Mouse (Mus musculus) adrenal gland, adult 2 months (tissue): ENCODE data around the gene Gm6899. TPM values are rescaled to one million over a fixed set of nuclear protein-coding genes. Genes with fewer than 3 reads are reported as not detected.
A peak's percentile ranks its signal among the peaks of the same experiment; 100 is the strongest.

Experiments
- DNase-seq: peaks from one replicate; pipeline ENCODE4 v3.0.0; 2021
- long read RNA-seq: library from polyadenylated mRNA; stranded (forward); transcript quantifications from one replicate; pipeline ENCODE4 v2.0.0, GENCODE M21; 2021
- polyA plus RNA-seq: library from polyadenylated mRNA; depleted of rRNA; stranded (reverse); fragments of >200 nt; gene quantifications from 2 replicates; pipeline ENCODE4 v1.2.3, GENCODE M21; 2012; rRNA removed
- total RNA-seq, 2 experiments: library from RNA; stranded (reverse); gene quantifications; 2 replicates each; pipeline ENCODE4 v1.2.3; 2021

The Gm6899 gene
- total RNA-seq (not detected), polyA plus RNA-seq (0.20 TPM in 1 of 2 replicates, not detected in the other)
- long read RNA-seq = 0 reads

GRCm38 (mm10) chr11:26593061-26594059 lies at the start of gene Gm6899, which contains the start of gene Vrk2:
TSS of gene Gm6899 (plus strand) at chr11:26593241.
TSS of gene Vrk2 (minus strand) at chr11:26593999.
- peak; percentile 94 for DNase-seq

- DNase-seq = no peak
Measured at GRCm38 (mm10) chr11:26551551-26551950, 41.5 kb upstream of the Gm6899 start.

- no peak for DNase-seq
Measured at GRCm38 (mm10) chr11:26585409-26586366, 7.4 kb upstream of the Gm6899 start.

GRCm38 (mm10) chr11:26586367-26587183 lies 6.5 kb upstream of the Gm6899 start:
- DNase-seq = no peak

GRCm38 (mm10) chr11:26587184-26587524 lies 5.9 kb upstream of the Gm6899 start:
- no peak for DNase-seq

GRCm38 (mm10) chr11:26592395-26593053 lies 517 bp upstream of the Gm6899 start:
- DNase-seq = no peak

- DNase-seq = no peak
Measured at GRCm38 (mm10) chr11:26594487-26594886, 1.4 kb downstream of the Gm6899 start.

- no peak for DNase-seq
Measured at GRCm38 (mm10) chr11:26596186-26596585, 3.1 kb downstream of the Gm6899 start.

GRCm38 (mm10) chr11:26597145-26597544 lies 4.1 kb downstream of the Gm6899 start:
- no peak for DNase-seq

- no peak for DNase-seq
Measured at GRCm38 (mm10) chr11:26597761-26598160, 4.7 kb downstream of the Gm6899 start.

- no peak for DNase-seq
Measured at GRCm38 (mm10) chr11:26598876-26599275, 5.8 kb downstream of the Gm6899 start.

GRCm38 (mm10) chr11:26600692-26601091 lies 7.7 kb downstream of the Gm6899 start:
- DNase-seq = no peak

GRCm38 (mm10) chr11:26601571-26602175 lies 8.6 kb downstream of the Gm6899 start:
- DNase-seq = no peak

- no peak for DNase-seq
Measured at GRCm38 (mm10) chr11:26604061-26604655, 11.1 kb downstream of the Gm6899 start.

GRCm38 (mm10) chr11:26608795-26609194 lies 15.8 kb downstream of the Gm6899 start:
- DNase-seq = no peak

- no peak for DNase-seq
Measured at GRCm38 (mm10) chr11:26618475-26619223, 25.6 kb downstream of the Gm6899 start.

GRCm38 (mm10) chr11:26622727-26623126 lies 29.7 kb downstream of the Gm6899 start:
- DNase-seq = no peak

- DNase-seq = no peak
Measured at GRCm38 (mm10) chr11:26636239-26636638, 43.2 kb downstream of the Gm6899 start.

GRCm38 (mm10) chr11:26640314-26640785 lies 47.3 kb downstream of the Gm6899 start:
- DNase-seq = no peak
